Mouse (Mus musculus) heart, embryonic 16.5 days (tissue): ENCODE data around the gene Jak3. TPM values are rescaled to one million over a fixed set of nuclear protein-coding genes. Genes with fewer than 3 reads are reported as not detected.
"Not testable (repeated sequence)": the region's sequence is repeated elsewhere in the genome, so short reads cannot be mapped to it uniquely, and the experiment has no call there.

Experiments used
- ATAC-seq: fragments of 200-750 bp; cut with Nextera tagmentation; replicated peaks from 2 replicates; pipeline ENCODE4 v1.8.0; 2017; ENCODE audit warnings: moderate number of reproducible peaks; ENCODE audit not compliant: insufficient read depth, low FRiP score; ENCODE audit errors: extremely low read depth
- H3K27ac ChIP-seq: fragments of 300-500 bp; sonication (generic); 2 replicates; pipeline ENCODE4 v1.5.1; 2014; ENCODE audit warnings: mild to moderate bottlenecking, low read length, control low read depth, moderate library complexity
- H3K27me3 ChIP-seq: fragments of 300-500 bp; sonication (generic); 2 replicates; pipeline ENCODE4 v1.6.1; 2014; ENCODE audit warnings: low read length, mixed read lengths; ENCODE audit not compliant: control insufficient read depth, insufficient read depth
- H3K36me3 ChIP-seq: fragments of 300-500 bp; sonication (generic); 2 replicates; pipeline ENCODE4 v1.6.1; 2014; ENCODE audit not compliant: control insufficient read depth, insufficient read depth
- H3K4me1 ChIP-seq: fragments of 300-500 bp; sonication (generic); 2 replicates; pipeline ENCODE4 v1.6.1; 2014; ENCODE audit warnings: low read length, mixed read lengths; ENCODE audit not compliant: control insufficient read depth, insufficient read depth
- H3K4me2 ChIP-seq: fragments of 300-500 bp; sonication (generic); 2 replicates; pipeline ENCODE4 v1.6.1; 2014; ENCODE audit warnings: low read depth, mild to moderate bottlenecking, control low read depth, low read length
- H3K4me3 ChIP-seq: fragments of 300-500 bp; sonication (generic); 2 replicates; pipeline ENCODE4 v1.5.1; 2014; ENCODE audit warnings: mild to moderate bottlenecking, control low read depth, low read length
- H3K9ac ChIP-seq: fragments of 300-500 bp; sonication (generic); 2 replicates; pipeline ENCODE4 v1.6.1; 2014; ENCODE audit warnings: low read length, control low read depth
- H3K9me3 ChIP-seq: fragments of 300-500 bp; sonication (generic); replicated peaks from 2 replicates; pipeline ENCODE4 v1.6.1; 2016; ENCODE audit warnings: low read length; ENCODE audit not compliant: control insufficient read depth
- WGBS: fragments of 180-500 bp; shearing (Covaris S2); extraction: QIAGEN DNeasy Blood & Tissue Kit; methylation state at CpG from one replicate; pipeline ENCODE4 v1.1.7; 2014; 5-methylcytosine and 5-hydroxymethylcytosine counted together
- polyA plus RNA-seq: library from polyadenylated mRNA; unstranded; fragments of >200 nt; fragmentation: Nextera tagmentation; extraction: Ambion mirVana; gene quantifications from 2 replicates; pipeline ENCODE4 v1.2.1, GENCODE M21; 2015

Jak3 gene
- polyA plus RNA-seq, 1 experiment from 2014 or later = 11.3 TPM

- H3K9ac ChIP-seq, H3K27ac ChIP-seq, H3K4me3 ChIP-seq, H3K36me3 ChIP-seq, H3K4me1 ChIP-seq, H3K9me3 ChIP-seq, H3K4me2 ChIP-seq, ATAC-seq: not testable (repeated sequence)
- H3K27me3 ChIP-seq = peaks cover 47% of the 10 kb centered on the region
Observed at GRCm38 (mm10) chr8:71703400-71703799, 27.3 kb downstream of the Jak3 start.

- Histone ChIP-seq H3K4me1 (no peaks in the 10 kb centered on the region), H3K9me3 (no peaks in the 10 kb centered on the region), H3K4me2 (no peak overlapping the region), H3K36me3 (no peaks in the 10 kb centered on the region), H3K27me3 (peaks cover 26% of the 10 kb centered on the region), H3K9ac (no peak overlapping the region), H3K27ac (no peak overlapping the region), H3K4me3 (no peak overlapping the region)
- ATAC-seq = no peak
- WGBS = 31% methylated on average over 8 of the region's 8 CpGs
Observed at GRCm38 (mm10) chr8:71707874-71708273, 31.8 kb downstream of the Jak3 start.

GRCm38 (mm10) chr8:71709134-71709799 is 33.2 kb downstream of the Jak3 start:
- no peak for ATAC-seq
- Histone ChIP-seq H3K4me1 (no peaks in the 10 kb centered on the region), H3K9me3 (no peaks in the 10 kb centered on the region), H3K27ac (no peak overlapping the region), H3K4me2 (peak overlapping the region; percentile 41; the same call in 1 of the 2 replicates), H3K36me3 (no peaks in the 10 kb centered on the region), H3K9ac (no peak overlapping the region), H3K4me3 (no peak overlapping the region; the same call in 1 of the 2 replicates), H3K27me3 (peaks cover 20% of the 10 kb centered on the region)
- WGBS = 41% methylated on average over 25 of the region's 25 CpGs

- 24% methylated on average over 25 of the region's 25 CpGs for WGBS
- peak; percentile 71 for ATAC-seq
- H3K9me3 ChIP-seq = no peaks in the 10 kb centered on the region
- no peak overlapping the region for H3K27ac ChIP-seq
- no peaks in the 10 kb centered on the region for H3K4me1 ChIP-seq
- H3K27me3 ChIP-seq = peaks cover 18% of the 10 kb centered on the region
- H3K4me3 ChIP-seq = no peak overlapping the region; the same call in 1 of the 2 replicates
- no peak overlapping the region for H3K9ac ChIP-seq
- H3K4me2 ChIP-seq = peak overlapping the region; percentile 41
- no peaks in the 10 kb centered on the region for H3K36me3 ChIP-seq
Observed at GRCm38 (mm10) chr8:71709800-71710446, 33.8 kb downstream of the Jak3 start.

- no peak overlapping the region for H3K27ac ChIP-seq
- H3K9me3 ChIP-seq = no peaks in the 10 kb centered on the region
- H3K36me3 ChIP-seq = no peaks in the 10 kb centered on the region
- H3K9ac ChIP-seq = no peak overlapping the region
- no peak overlapping the region for H3K4me2 ChIP-seq
- peaks cover 21% of the 10 kb centered on the region for H3K27me3 ChIP-seq
- no peak for ATAC-seq
- H3K4me1 ChIP-seq = no peaks in the 10 kb centered on the region
- WGBS = 63% methylated on average over 2 of the region's 2 CpGs
- no peak overlapping the region for H3K4me3 ChIP-seq
Observed at GRCm38 (mm10) chr8:71711574-71711973, 35.5 kb downstream of the Jak3 start.

GRCm38 (mm10) chr8:71715531-71715930 is 39.4 kb downstream of the Jak3 start:
- no peak overlapping the region for H3K9ac ChIP-seq
- 49% methylated on average over 8 of the region's 8 CpGs for WGBS
- 0 out of 2 replicates have a peak, but pooled peaks cover 4% of the 10 kb centered on the region for H3K4me1 ChIP-seq
- H3K36me3 ChIP-seq = no peaks in the 10 kb centered on the region
- H3K9me3 ChIP-seq = no peaks in the 10 kb centered on the region
- H3K27ac ChIP-seq = no peak overlapping the region
- peaks cover 3% of the 10 kb centered on the region for H3K27me3 ChIP-seq
- ATAC-seq = no peak
- H3K4me3 ChIP-seq = no peak overlapping the region
- H3K4me2 ChIP-seq = no peak overlapping the region

- Histone ChIP-seq H3K27ac (no peak overlapping the region), H3K9ac (no peak overlapping the region), H3K4me2 (no peak overlapping the region), H3K4me1 (0 out of 2 replicates have a peak, but pooled peaks cover 4% of the 10 kb centered on the region), H3K9me3 (no peaks in the 10 kb centered on the region), H3K4me3 (no peak overlapping the region), H3K27me3 (peaks cover 3% of the 10 kb centered on the region), H3K36me3 (no peaks in the 10 kb centered on the region)
- ATAC-seq = no peak
- 67% methylated on average over 13 of the region's 13 CpGs for WGBS
Observed at GRCm38 (mm10) chr8:71716561-71717053, 40.5 kb downstream of the Jak3 start.

- Histone ChIP-seq H3K36me3 (no peaks in the 10 kb centered on the region), H3K9me3 (no peaks in the 10 kb centered on the region), H3K4me3 (no peak overlapping the region), H3K27me3 (peaks cover 3% of the 10 kb centered on the region), H3K9ac (no peak overlapping the region), H3K4me2 (no peak overlapping the region), H3K4me1 (0 out of 2 replicates have a peak, but pooled peaks cover 4% of the 10 kb centered on the region), H3K27ac (no peak overlapping the region)
- ATAC-seq = no peak
- 63% methylated on average over 12 of the region's 12 CpGs for WGBS
Observed at GRCm38 (mm10) chr8:71717096-71717495, 41.0 kb downstream of the Jak3 start.

- WGBS = 38% methylated on average over 3 of the region's 3 CpGs
- no peak for ATAC-seq
- H3K27me3 ChIP-seq = peaks cover 5% of the 10 kb centered on the region
Observed at GRCm38 (mm10) chr8:71718252-71718651, 42.2 kb downstream of the Jak3 start.

More at GRCm38 (mm10) chr8:71718252-71718651, 42.2 kb downstream of the Jak3 start:
- H3K9me3 ChIP-seq = no peaks in the 10 kb centered on the region
- H3K4me3 ChIP-seq = no peak overlapping the region
- no peak overlapping the region for H3K9ac ChIP-seq
- H3K4me2 ChIP-seq = no peak overlapping the region
- H3K27ac ChIP-seq = no peak overlapping the region
- 0 out of 2 replicates have a peak, but pooled peaks cover 4% of the 10 kb centered on the region for H3K4me1 ChIP-seq
- no peaks in the 10 kb centered on the region for H3K36me3 ChIP-seq
